Mouse (Mus musculus): Measurements from ENCODE around the gene Sertad2.

Sertad2 gene

DNA sequence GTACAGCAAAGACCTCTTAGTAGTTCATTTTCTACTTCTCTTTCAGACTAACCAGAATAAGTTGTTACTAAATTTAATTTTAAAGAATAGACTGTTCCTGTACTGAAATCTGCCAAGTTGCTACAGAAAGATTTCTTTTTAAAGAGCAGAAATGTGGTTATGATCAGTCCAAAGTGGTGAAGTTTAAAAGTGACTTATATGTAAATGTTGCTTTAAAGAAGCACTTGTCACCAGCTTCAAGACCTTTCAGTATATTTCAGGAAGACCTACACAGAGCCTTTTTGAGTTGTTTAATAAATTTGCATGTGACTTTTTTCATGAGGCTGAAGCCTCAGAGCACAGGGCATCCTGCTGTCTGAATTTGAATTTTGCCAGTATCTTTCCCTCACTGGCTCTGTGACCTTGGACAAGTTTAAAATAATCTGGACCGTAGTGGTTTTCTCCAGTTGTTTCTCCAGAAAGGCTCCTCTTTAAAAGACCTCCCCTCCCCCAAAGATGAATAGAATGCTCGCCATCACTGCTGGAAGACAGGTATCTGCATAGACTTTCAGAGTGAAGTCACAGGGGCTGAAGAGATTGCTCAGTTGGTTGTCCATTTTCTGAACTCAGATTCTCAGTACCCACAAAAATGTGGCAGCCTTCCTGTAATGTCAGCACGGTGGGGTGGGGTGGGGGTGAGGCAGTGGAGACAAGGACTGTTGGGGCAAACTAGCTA, 1.9 kb downstream of the Sertad2 start:
- DNase-seq (ENCODE audit: low read depth, low spot score), result no peak

DNA sequence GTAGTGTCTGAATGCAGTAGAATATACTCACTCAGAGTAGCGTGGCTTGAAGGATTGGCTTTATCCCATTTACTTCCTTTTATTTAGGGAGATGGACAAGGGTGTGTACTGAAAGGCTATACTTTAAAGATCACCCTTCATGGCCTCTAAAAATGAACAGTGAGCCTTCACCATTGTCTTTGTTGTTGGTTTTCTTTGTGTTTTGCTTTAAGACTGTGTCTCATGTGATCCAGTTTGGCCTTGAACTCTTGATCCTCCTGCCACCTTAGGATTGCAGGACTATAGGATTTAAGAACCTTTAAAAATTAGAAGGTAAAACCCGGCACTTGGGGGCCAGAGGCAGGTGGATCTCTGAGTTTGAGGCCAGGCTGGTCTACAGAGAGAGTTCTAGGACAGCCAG, 6.4 kb downstream of the Sertad2 start:
- DNase-seq (ENCODE audit: low read depth, low spot score), result no peak

- DNase-seq (ENCODE audit: low read depth, low spot score), result no peak
Observed at GRCm38 (mm10) chr11:20550196-20550595, 7.1 kb downstream of the Sertad2 start.

- DNase-seq (ENCODE audit: low read depth, low spot score), result no peak
Observed at GRCm38 (mm10) chr11:20552059-20552458, 9.0 kb downstream of the Sertad2 start.

DNA sequence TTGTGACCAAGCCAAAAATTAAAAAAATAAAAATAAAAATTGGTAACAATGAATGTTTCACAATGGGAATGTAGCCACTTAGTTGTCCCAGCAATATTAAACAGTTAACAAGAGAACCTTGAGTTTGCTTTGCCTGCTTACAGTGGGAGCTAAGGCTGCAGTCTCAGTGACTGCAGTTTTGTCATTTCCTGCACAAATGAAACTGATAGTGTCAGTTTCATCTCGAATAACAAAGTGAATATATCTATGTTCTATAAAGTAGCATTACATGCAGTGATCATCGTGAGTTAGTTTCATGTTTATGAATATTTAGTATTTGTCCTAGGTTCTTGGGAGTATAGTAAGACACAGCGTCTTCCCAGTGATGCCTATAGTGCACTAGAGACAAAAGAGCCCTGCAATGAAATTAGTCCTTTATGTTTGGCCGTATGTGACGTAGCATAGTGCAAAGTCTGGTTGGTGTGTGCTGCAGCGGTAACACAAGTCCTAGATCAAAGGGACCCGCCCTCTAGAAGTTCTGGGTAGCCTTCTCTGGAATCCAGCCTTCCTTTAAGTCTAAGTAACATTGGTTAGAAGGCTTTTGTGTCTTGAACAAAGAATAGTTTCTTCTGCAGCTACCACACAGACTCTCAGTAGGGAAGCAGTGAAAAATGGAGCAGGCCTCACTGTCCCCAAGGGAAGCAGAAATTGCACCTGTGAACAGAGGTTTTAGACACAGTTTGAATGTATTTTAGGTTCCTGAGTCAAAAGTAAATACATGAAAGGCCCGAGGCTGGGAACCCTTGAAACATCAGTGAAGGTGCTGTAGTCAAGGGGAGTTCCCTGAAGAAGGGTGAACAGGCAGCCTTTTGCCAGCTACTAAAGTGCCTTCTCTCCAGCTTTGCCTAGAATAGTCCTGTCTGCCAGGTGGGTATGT, 10.0 kb downstream of the Sertad2 start:
- peak; percentile 23 for DNase-seq (ENCODE audit: low read depth, low spot score)

GRCm38 (mm10) chr11:20555651-20556050, 12.6 kb downstream of the Sertad2 start:
- DNase-seq (ENCODE audit: low read depth, low spot score), result no peak

DNA sequence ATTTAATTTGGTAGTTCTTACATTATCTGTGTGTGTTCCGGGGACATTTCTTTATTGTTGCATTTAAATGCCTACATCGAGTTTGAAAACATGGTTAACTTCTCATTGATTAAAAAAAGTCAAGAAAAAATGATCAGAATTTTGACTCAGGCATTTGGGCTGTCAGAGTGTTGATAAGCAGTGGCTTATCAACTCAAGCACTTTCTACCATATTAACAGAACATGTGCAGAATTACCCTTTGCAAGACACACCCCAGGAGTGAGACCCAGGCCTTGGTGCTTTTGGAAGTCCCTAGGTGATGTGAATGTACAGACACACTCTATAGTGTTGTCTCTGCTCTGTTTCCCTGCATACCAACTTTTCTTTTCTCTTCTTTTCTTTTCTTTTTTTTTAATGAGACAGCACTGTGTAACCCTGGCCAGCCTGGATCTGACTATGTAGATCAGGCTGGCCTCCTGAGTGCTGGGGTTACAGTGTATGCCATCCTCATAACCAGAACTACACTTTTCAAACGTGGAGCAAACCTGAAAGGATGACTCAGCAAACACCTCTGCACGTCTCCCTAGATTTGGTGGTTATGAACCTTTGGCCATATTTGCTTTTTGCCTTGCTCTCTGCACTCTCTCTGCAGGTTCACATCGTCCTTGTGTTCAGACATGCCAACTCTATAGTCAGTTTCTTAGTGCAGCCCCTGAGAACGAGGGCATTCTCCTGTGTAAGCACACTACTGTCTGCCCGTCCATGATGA, 13.3 kb downstream of the Sertad2 start:
- no peak for DNase-seq (ENCODE audit: low read depth, low spot score)

GRCm38 (mm10) chr11:20559236-20559950, 16.3 kb downstream of the Sertad2 start:
- no peak for DNase-seq (ENCODE audit: low read depth, low spot score)

GRCm38 (mm10) chr11:20559951-20560642, 17.0 kb downstream of the Sertad2 start:
- DNase-seq (ENCODE audit: low read depth, low spot score), result no peak

DNA sequence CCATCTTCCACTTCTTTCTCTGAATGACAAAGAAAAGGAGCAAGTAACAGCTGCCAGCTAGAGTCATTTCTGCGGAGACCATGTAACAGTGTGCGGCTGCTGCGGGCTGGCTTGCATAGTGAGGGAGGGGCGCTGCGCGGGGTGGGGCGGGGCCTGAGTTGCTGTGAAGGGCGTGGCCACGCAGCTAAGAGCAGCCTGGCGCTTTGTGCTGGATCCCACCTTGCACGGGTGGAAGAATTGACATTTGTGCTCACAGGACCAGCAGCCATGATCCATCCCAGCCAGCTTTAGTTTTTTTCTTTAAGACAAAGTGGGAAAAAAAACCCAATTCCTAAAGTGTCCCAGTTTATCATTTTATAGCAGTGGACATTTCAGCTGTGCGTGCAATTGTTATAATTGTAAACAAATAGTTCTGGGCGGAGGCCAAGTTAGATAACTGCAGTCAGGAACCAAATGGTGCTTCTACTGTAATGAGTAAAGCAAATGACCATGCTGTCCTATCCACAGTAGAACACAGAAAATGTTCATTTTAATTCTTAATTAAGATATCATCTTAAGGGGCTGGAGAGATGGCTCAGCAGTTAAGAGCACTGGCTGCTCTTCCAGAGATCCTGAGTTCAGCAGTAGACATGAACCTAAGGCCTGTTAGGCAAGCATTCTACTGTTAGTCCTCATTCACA, 18.4 kb downstream of the Sertad2 start:
- peak; percentile 68 for DNase-seq (ENCODE audit: low read depth, low spot score)

DNA sequence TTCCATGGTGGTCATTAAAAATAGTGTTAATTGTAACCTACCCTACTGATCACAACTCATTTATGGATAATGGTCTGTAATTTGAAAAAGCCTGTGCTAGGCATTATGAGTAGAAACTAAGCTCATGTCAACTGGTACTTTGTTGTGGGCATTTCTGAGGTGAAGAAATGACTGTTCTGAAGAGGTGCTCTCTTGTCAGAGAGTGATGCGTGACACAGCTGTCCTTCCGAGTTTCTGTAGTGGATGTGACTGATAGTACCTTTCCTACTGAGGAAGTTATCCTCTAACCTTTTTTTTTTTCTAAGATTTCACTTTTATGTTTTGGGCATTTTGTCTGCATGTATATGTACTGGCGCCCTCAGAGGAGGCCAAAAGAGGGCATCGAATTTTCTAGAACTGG, 22.0 kb downstream of the Sertad2 start:
- DNase-seq (ENCODE audit: low read depth, low spot score), result no peak

DNA sequence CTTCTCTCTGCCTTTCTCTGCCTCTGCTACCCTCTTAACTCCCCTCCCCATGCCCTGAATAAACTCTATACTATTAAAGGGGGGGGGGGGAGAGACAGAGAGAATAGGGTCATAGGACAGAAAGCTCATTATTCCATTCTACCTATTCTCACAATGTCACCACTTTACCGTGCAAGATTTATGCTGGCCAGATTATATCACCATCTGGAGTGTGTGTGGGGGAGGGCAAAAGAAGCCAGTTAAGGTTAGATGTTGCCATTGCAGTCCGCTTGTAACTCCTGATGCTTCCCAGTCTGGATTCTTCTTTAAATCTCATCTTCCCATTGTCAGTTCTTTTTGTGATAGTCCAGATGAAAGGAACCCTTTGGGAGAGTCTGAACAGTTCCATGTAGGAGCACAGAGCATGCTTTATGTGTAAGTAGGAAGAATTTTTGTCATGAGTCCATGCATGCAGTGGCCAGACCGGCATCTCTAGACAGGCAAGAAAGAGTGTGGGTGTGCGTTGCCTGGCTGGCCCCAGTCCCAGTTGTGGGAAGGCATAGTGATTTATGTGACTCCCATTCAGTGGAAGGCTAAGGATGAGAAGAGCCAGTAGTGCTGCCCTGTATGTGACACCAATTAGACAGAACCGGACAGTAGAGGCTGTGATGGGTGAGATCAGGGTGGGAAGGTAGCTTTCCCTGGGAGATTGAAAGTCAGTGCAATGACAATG, 28.8 kb downstream of the Sertad2 start:
- DNase-seq (ENCODE audit: low read depth, low spot score), result peak; percentile 70

- no peak for DNase-seq (ENCODE audit: low read depth, low spot score)
Observed at GRCm38 (mm10) chr11:20576046-20576635, 33.1 kb downstream of the Sertad2 start.

DNA sequence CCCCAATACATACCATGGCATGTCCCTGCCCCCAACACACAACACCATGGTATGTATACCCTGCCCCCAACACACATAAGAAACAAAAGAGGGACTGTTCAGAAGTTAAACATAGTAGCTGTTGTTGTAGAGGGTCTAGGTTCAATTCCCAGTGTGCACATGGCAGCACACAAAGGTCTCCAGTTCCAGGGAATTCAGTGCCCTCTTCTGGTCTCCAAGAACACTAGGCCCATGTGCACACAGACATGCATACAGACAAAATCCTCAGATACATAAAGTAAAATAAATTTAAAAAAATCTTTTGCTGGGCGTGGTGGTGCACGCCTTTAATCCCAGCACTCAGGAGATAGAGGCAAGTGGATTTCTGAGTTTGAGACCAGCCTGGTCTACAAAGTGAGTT, 39.7 kb downstream of the Sertad2 start:
- no peak for DNase-seq (ENCODE audit: low read depth, low spot score)

DNA sequence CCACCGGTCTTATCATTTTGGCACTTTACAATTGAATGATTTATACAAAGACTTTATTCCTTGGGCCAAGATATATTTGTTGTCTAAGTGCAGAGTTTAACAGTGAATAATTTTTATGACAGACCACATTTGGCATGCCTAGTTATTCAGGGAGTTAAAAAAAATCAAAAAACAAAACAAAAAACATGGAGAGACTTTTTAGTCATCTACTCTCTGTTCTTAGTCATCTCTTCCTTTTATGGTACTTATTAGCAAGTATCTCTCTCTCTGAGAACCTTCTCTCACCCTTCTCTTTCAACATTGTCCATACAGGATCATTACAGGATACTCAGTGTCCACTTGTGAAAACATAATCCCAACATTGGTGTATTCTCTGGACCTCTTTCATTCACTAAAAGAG, 42.2 kb downstream of the Sertad2 start:
- no peak for DNase-seq (ENCODE audit: low read depth, low spot score)

GRCm38 (mm10) chr11:20586180-20586579, 43.1 kb downstream of the Sertad2 start:
- no peak for DNase-seq (ENCODE audit: low read depth, low spot score)

GRCm38 (mm10) chr11:20589393-20589792, 46.3 kb downstream of the Sertad2 start:
- DNase-seq (ENCODE audit: low read depth, low spot score), result no peak

- DNase-seq (ENCODE audit: low read depth, low spot score), result no peak
Observed at GRCm38 (mm10) chr11:20592010-20592409, 49.0 kb downstream of the Sertad2 start.
